Mouse (Mus musculus) liver, adult 2 months (tissue): Measurements from ENCODE around the gene Ndufs8.

Experiments used
- CTCF ChIP-seq: fragments of 200-500 bp; IDR thresholded peaks from 2 replicates; pipeline ENCODE4 v1.5.1; 2011; ENCODE audit warnings: low read depth, low read length, control low read depth
- POLR2A ChIP-seq: fragments of 200-500 bp; IDR thresholded peaks from 2 replicates; pipeline ENCODE4 v1.6.1; 2011; ENCODE audit warnings: low read length, control low read depth; ENCODE audit not compliant: insufficient read depth; ENCODE audit errors: extremely low read depth

DNA sequence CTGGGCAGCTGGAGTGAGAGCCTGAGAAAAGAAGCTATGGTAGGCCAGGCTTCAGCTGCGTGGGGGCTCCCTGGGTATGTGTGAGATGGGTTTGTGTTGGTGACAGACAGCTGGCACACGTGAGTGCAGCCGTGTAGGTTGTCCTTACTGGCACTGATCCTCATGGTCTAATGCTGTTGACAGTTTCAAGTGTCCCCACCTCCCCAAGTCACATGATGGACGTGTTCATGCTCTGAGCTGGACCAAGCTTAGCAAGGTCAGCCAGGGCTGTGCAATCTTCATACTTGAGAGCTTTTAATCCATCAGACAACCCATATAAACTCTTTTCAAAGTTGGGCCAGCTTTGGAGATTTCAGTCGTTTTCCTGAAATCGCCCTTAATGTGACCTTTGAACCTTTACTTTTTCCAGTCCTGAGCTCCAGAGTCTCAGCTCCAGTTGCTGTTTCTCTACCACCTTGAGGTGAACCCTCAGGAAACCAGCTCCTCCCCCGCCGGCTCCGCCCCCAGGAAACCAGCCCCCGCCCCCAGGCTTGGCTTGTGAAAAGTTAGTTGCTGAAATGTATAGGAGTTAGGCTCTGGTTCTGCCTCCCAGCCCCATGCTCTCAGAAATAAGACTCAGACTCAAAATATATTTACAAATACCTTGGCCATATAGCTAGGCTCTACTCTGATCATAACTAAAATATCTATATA, 33.4 kb upstream of the Ndufs8 start:
- TF ChIP-seq CTCF (no peak), POLR2A (no peak)
